Mouse (Mus musculus): Measurements from ENCODE around the gene Prl8a8.

Gene Prl8a8

DNA sequence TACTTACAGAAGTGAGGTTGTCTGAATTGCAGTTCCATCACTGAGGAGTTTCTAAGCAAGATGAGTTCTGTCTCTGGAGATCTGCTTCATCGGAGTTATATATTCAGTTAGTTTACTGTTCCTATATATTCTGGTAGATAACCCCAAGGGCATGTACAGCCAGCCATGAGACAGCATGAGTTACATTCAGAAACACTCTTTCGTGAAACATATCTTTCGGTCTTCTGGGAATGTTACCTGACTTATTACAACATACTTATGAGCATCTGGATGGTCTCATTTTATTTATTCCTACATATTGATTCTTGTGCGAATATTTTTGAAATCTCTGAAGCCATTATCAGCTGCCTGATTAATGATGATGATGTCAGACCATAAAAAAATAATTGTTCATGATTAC lies at the start of gene Prl8a8:
Gene Prl8a8, minus strand, starts transcription at position 101 of the 400 bp plus-strand sequence.
- DNase-seq = no peak

DNA sequence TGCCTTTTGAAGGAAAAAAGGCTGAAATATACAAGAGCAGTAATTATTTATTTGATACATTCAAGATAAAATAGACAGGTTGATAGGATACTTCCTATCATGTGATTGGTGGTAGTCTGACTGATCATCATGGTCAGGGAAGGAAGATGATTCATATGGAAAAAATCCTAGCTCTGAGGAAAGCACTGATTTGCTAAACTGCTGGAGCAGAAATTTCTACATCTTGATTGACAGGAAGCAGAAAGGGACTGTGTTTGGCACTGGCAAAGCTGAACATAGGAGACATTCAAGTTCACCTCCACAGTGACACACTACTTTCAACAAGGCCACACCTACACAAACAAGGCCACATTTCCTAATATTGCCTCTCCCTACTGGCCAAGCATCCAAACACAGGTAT lies 40.3 kb upstream of the Prl8a8 start:
- DNase-seq = no peak

DNA sequence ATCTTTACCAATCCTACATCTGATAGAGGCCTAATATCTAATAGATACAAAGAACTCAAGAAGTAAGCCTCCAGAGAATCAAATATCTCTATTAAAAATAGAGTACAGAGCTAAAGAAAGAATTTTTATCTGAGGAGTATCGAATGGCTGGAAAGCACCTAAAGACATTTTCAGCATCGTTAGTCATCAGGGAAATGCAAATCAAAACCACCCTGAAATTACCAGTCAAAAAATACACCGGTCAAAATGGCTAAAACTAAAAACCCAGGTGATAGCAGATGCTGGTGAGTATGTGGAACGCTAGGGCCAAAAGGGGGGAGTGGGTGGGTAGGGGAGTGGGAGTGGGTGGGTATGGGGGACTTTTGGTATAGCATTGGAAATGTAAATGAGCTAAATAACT lies 10.1 kb upstream of the Prl8a8 start:
- no peak for DNase-seq

DNA sequence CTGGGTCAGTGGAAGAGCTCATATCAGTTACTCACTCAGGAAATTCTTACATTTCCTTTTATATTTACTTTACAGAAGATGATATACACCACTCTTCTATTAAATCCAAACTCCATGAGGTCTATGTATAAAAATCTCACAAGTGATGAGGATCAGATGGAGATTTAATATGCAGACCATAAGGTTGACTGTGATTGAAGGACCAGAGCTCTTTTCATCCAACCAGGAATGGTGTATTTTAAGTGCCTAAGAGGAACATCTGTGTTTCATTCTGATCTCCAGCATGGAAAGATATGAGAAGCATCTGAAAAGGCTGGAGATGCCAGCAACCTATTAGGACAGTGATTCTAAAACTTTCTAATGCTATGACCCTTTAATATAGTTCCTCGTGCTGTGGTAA lies 5.4 kb downstream of the Prl8a8 start:
- DNase-seq = no peak
